Mouse (Mus musculus): ENCODE data around the gene Mov10l1. TPM values are rescaled to one million over a fixed set of nuclear protein-coding genes. Genes with fewer than 3 reads are reported as not detected.

Gene Mov10l1
- polyA plus RNA-seq, 1 experiment from 2014 or later = not detected

DNA sequence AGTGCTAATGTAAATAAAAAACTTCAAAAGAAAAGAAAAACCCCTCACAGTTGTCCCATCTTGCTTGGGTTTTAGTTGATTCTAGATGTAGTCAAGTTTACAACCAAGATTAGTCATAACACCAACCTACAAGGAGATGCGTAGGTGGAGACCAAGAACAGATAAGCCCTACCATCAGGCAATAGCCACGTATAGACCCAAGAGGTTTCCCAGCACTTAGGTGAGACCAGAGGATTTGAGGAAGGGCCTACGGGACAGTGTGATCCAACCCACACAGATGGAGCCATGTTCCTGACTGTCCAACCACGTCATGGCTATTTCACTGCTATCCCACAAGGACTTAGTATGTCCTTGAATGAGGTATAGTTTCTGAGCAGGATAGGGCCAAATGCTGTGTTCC is 10.4 kb upstream of the Mov10l1 start:
- Histone ChIP-seq H3K9ac (no peak overlapping the region), H3K4me1 (no peaks in the 10 kb centered on the region), H3K9me3 (no peaks in the 10 kb centered on the region), H3K4me2 (replicated peaks) (no peak overlapping the region), H3K27me3 (no peaks in the 10 kb centered on the region), H3K36me3 (no peaks in the 10 kb centered on the region), H3K4me3 (no peak overlapping the region), H3K27ac (no peak overlapping the region)
- no peak for ATAC-seq (ENCODE audit: low FRiP score, low read depth)
- 87% methylated on average over 4 of the region's 4 CpGs for WGBS

DNA sequence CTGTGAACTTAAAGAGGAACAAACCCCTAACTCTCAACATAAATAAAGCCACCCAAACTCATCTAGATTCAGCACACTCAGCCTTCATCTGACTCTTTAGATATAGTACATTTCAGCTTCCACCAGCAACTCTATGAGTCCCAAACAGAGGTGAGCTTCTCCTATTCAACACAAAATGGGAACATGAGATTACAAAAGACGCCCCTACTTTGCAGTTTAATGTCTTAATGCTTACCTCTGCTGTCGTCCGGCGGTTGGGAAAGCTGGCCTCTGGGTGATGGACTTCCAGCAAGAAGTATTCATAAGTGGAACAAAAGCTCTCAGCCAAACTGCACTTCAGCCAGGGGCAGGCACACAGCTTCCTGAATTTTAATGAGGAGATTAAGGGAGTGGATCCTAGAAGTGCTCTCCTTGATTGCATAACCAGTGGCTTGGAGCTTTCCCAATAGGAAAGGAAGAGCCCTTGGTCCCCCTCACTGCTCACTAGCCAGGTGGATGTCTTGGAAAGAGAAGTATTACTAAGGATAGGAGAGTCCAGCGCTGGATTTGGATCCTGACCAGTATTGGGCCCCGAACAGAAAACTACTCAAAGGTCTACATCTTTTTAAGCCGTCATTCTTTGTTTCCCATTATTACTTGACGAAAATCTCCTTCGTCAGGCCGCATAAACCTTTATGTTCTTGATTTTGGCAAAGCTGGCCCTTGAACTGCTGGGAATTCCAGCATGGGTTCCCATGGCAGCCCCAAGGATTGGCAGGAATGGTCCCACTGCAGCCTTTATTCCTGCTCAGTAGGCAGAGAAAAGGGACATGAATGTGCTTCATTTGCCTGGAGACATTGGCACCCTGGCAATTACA is 4.2 kb upstream of the Mov10l1 start, which contains the start of gene Mlc1:
Mlc1 (minus strand) TSS at position 727 of the 857 bp plus-strand sequence.
- ATAC-seq (ENCODE audit: low FRiP score, low read depth) = no peak
- H3K9me3 ChIP-seq = no peaks in the 10 kb centered on the region
- no peaks in the 10 kb centered on the region for H3K36me3 ChIP-seq
- H3K4me1 ChIP-seq = no peaks in the 10 kb centered on the region
- H3K4me2 ChIP-seq (replicated peaks) = no peak within 1 kb of the TSS
- no peaks in the 10 kb centered on the region for H3K27me3 ChIP-seq
- no peak within 1 kb of the TSS for H3K27ac ChIP-seq
- no peak within 1 kb of the TSS for H3K4me3 ChIP-seq
- 79% methylated on average over 10 of the region's 10 CpGs for WGBS
- H3K9ac ChIP-seq = no peak within 1 kb of the TSS

GRCm38 (mm10) chr15:88979138-88979446 is 3.6 kb upstream of the Mov10l1 start:
- no peak for ATAC-seq (ENCODE audit: low FRiP score, low read depth)
- no peaks in the 10 kb centered on the region for H3K4me1 ChIP-seq

GRCm38 (mm10) chr15:88989236-88989635 is 6.5 kb downstream of the Mov10l1 start:
- Histone ChIP-seq H3K4me2 (replicated peaks) (no peak overlapping the region), H3K27ac (no peak overlapping the region), H3K4me1 (no peaks in the 10 kb centered on the region), H3K36me3 (no peaks in the 10 kb centered on the region), H3K4me3 (no peak overlapping the region), H3K27me3 (no peaks in the 10 kb centered on the region), H3K9ac (no peak overlapping the region), H3K9me3 (no peaks in the 10 kb centered on the region)
- WGBS = 63% methylated on average over 2 of the region's 2 CpGs
- ATAC-seq (ENCODE audit: low FRiP score, low read depth) = no peak

More at GRCm38 (mm10) chr15:88979138-88979446, 3.6 kb upstream of the Mov10l1 start:
- Histone ChIP-seq H3K4me2 (replicated peaks) (no peak overlapping the region), H3K27me3 (no peaks in the 10 kb centered on the region), H3K9ac (no peak overlapping the region), H3K27ac (no peak overlapping the region), H3K9me3 (no peaks in the 10 kb centered on the region), H3K4me3 (no peak overlapping the region), H3K36me3 (no peaks in the 10 kb centered on the region)
- WGBS = 84% methylated on average over 3 of the region's 3 CpGs

DNA sequence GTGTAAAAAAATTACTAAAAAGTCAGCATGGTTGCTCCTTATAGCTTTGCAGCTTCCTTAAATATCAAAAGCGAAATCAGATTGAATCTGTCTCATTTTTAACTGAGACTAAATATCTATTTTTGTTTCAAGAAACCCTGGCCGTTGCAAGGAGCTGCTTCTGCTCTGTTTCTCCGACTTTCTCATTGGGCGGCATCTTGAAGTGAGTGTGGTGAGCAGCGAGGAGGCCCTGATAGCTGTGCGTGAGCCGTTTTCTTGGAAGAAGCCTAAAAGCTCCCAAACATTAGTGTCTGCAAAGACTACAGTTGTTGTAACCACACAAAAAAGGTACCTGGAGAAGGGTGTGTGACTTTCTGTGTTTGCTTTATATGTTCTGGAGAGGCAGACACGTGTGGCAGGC is 15.9 kb downstream of the Mov10l1 start:
- ATAC-seq (ENCODE audit: low FRiP score, low read depth) = no peak
- Histone ChIP-seq H3K9ac (no peak overlapping the region), H3K27ac (no peak overlapping the region), H3K4me1 (0 out of 2 replicates have a peak, but pooled peaks cover 3% of the 10 kb centered on the region), H3K36me3 (no peaks in the 10 kb centered on the region), H3K9me3 (no peaks in the 10 kb centered on the region), H3K4me2 (replicated peaks) (no peak overlapping the region), H3K4me3 (no peak overlapping the region), H3K27me3 (no peaks in the 10 kb centered on the region)
- WGBS = 78% methylated on average over 8 of the region's 8 CpGs

- no peak overlapping the region for H3K27ac ChIP-seq
- ATAC-seq (ENCODE audit: low FRiP score, low read depth) = no peak
- no peaks in the 10 kb centered on the region for H3K27me3 ChIP-seq
- H3K9me3 ChIP-seq = no peaks in the 10 kb centered on the region
- H3K36me3 ChIP-seq = no peaks in the 10 kb centered on the region
- 0 out of 2 replicates have a peak, but pooled peaks cover 3% of the 10 kb centered on the region for H3K4me1 ChIP-seq
- WGBS = 67% methylated on average over 2 of the region's 2 CpGs
- no peak overlapping the region for H3K9ac ChIP-seq
- H3K4me3 ChIP-seq = no peak overlapping the region
- H3K4me2 ChIP-seq (replicated peaks) = no peak overlapping the region
These were observed 16.4 kb downstream of the Mov10l1 start for GRCm38 (mm10) chr15:88999124-88999523.

GRCm38 (mm10) chr15:89000367-89000766 is 17.7 kb downstream of the Mov10l1 start:
- no peaks in the 10 kb centered on the region for H3K27me3 ChIP-seq
- H3K27ac ChIP-seq = no peak overlapping the region
- 0 out of 2 replicates have a peak, but pooled peaks cover 6% of the 10 kb centered on the region for H3K4me1 ChIP-seq
- WGBS = 59% methylated on average over 2 of the region's 2 CpGs
- H3K4me3 ChIP-seq = no peak overlapping the region
- ATAC-seq (ENCODE audit: low FRiP score, low read depth) = no peak
- H3K9me3 ChIP-seq = no peaks in the 10 kb centered on the region
- H3K4me2 ChIP-seq (replicated peaks) = no peak overlapping the region
- H3K9ac ChIP-seq = no peak overlapping the region
- no peaks in the 10 kb centered on the region for H3K36me3 ChIP-seq

- Histone ChIP-seq H3K27me3 (no peaks in the 10 kb centered on the region), H3K36me3 (no peaks in the 10 kb centered on the region), H3K4me2 (replicated peaks) (no peak overlapping the region), H3K9me3 (no peaks in the 10 kb centered on the region), H3K27ac (no peak overlapping the region), H3K4me3 (no peak overlapping the region), H3K4me1 (0 out of 2 replicates have a peak, but pooled peaks cover 6% of the 10 kb centered on the region), H3K9ac (no peak overlapping the region)
- WGBS = 75% methylated on average over 3 of the region's 3 CpGs
- no peak for ATAC-seq (ENCODE audit: low FRiP score, low read depth)
These were observed 18.5 kb downstream of the Mov10l1 start for GRCm38 (mm10) chr15:89001245-89001644.

- 92% methylated on average over 7 of the region's 7 CpGs for WGBS
- H3K36me3 ChIP-seq = no peaks in the 10 kb centered on the region
- H3K4me2 ChIP-seq (replicated peaks) = no peak overlapping the region
- no peaks in the 10 kb centered on the region for H3K27me3 ChIP-seq
- no peaks in the 10 kb centered on the region for H3K9me3 ChIP-seq
- ATAC-seq (ENCODE audit: low FRiP score, low read depth) = no peak
- no peak overlapping the region for H3K4me3 ChIP-seq
- H3K4me1 ChIP-seq = 0 out of 2 replicates have a peak, but pooled peaks cover 6% of the 10 kb centered on the region
- H3K9ac ChIP-seq = no peak overlapping the region
- H3K27ac ChIP-seq = no peak overlapping the region
These were observed 24.3 kb downstream of the Mov10l1 start for GRCm38 (mm10) chr15:89007002-89007401.

DNA sequence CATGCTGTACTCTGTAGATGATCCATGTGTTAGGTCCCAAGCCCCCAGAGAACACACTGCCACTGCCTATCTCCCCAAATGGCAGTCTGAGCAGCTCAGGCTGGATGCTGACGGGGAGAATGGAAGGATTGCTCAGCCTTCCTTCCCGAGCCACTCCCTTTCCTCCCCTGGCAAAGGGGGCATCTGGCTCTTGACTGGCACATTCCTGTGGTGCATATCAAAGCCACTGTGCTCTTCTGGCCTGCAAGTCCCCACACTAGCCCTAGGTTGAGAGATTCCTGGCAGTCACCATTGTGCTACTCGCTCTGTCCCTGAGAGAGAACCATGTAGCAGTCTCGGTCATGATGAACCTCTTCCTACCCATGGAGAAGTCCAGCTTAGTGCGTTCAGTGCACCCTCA is 25.1 kb downstream of the Mov10l1 start:
- Histone ChIP-seq H3K9ac (no peak overlapping the region), H3K4me2 (replicated peaks) (no peak overlapping the region), H3K4me3 (no peak overlapping the region), H3K4me1 (0 out of 2 replicates have a peak, but pooled peaks cover 4% of the 10 kb centered on the region), H3K27me3 (no peaks in the 10 kb centered on the region), H3K27ac (no peak overlapping the region), H3K9me3 (no peaks in the 10 kb centered on the region), H3K36me3 (no peaks in the 10 kb centered on the region)
- 82% methylated on average over 5 of the region's 5 CpGs for WGBS
- ATAC-seq (ENCODE audit: low FRiP score, low read depth) = no peak

GRCm38 (mm10) chr15:89016722-89017121 is 34.0 kb downstream of the Mov10l1 start:
- Histone ChIP-seq H3K27me3 (no peaks in the 10 kb centered on the region), H3K4me3 (no peak overlapping the region), H3K36me3 (no peaks in the 10 kb centered on the region), H3K27ac (no peak overlapping the region), H3K9me3 (no peaks in the 10 kb centered on the region), H3K4me2 (replicated peaks) (no peak overlapping the region), H3K4me1 (no peaks in the 10 kb centered on the region), H3K9ac (no peak overlapping the region)
- ATAC-seq (ENCODE audit: low FRiP score, low read depth) = no peak
- WGBS = 90% methylated on average over 3 of the region's 3 CpGs

DNA sequence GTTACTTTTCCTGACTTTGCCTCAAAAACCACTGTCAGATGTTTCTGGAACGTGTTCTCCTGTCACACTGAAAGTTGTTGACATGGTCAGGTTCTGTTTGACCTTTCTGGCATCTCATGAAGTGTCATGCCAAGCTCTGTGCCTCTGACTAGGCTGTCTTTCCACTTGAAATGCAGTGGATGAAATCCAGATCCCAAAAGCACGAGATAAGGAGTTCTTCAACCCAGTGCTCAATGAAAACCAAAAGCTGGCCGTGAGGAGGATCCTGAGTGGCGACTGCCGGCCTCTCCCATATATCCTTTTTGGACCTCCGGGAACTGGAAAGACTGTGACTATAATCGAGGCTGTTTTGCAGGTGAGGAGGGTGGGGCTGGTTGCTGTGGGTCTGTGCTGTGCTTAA is 37.4 kb downstream of the Mov10l1 start:
- no peak overlapping the region for H3K4me3 ChIP-seq
- H3K9ac ChIP-seq = no peak overlapping the region
- H3K36me3 ChIP-seq = no peaks in the 10 kb centered on the region
- H3K4me2 ChIP-seq (replicated peaks) = no peak overlapping the region
- H3K27me3 ChIP-seq = no peaks in the 10 kb centered on the region
- WGBS = 70% methylated on average over 7 of the region's 7 CpGs
- no peak overlapping the region for H3K27ac ChIP-seq
- no peak for ATAC-seq (ENCODE audit: low FRiP score, low read depth)
- no peaks in the 10 kb centered on the region for H3K9me3 ChIP-seq
- no peaks in the 10 kb centered on the region for H3K4me1 ChIP-seq

DNA sequence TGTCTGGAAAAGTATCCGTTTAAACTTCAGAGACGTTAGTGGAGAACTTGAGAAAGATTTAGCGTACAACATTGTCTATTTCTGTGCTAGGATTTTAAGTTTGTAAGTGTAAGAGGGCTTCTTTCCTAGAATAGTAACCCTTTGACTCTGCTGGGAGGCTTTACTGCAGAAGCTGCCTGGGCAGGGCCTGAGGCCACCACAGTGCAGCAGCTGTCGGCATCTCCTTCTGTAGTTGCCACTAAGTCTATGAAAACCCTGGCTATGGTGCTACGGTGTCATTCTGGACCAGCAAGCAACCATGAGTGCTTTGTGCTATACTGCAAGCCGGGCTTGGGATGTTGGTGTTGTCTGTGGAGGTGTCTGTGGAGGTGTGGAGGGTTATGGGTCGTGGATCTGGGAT is 37.8 kb downstream of the Mov10l1 start:
- Histone ChIP-seq H3K27ac (no peak overlapping the region), H3K27me3 (no peaks in the 10 kb centered on the region), H3K9me3 (no peaks in the 10 kb centered on the region), H3K36me3 (no peaks in the 10 kb centered on the region), H3K4me2 (replicated peaks) (no peak overlapping the region), H3K4me3 (no peak overlapping the region), H3K4me1 (no peaks in the 10 kb centered on the region), H3K9ac (no peak overlapping the region)
- no peak for ATAC-seq (ENCODE audit: low FRiP score, low read depth)
- 78% methylated on average over 7 of the region's 7 CpGs for WGBS
